ENCODE assay signal across 8 mouse cellular contexts in the genomic region with DNA sequence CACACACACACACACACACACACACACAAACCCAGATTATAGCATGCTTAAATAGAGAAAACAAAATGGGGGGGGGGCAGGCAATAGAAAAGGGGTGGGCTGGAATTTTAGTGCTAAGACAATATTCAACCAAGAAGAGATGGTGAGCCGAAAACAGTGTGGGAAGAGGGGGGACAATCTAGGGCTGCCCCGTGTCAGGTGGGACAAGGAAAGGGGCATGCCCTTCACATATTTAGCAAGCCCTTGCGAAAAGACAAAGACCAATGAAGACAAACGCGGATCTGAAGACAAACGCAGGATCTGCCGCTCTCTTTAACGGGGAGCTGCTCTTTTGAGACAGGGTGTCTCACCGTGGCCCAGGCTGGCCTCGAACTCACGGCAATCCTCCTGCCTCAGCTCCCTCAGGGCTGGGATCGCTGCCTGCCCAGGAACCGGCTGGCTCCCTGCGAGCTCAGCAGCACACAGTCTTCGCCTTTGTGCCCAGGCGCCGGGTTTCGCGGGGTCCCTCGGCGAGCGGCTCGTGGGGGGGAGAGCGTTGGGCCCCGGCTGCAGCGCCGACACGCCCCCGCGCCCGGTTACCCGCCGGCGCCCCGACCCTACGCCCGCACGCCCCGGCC. TPM values are rescaled to one million over a fixed set of nuclear protein-coding genes. Genes with fewer than 3 reads are reported as not detected.
A peak's percentile ranks its signal among the peaks of the same experiment; 100 is the strongest.
DNase-seq lines count a peak whose midpoint lies in the region; ATAC-seq and TF ChIP-seq lines count a peak whose summit lies in the region.

No protein-coding gene starts in this region.

- peaks cover 27% of the 10 kb centered on the region for H3K9me3 ChIP-seq in kidney, embryonic 16.5 days (ENCODE audit: low read length)
- H3K9me3 ChIP-seq in embryonic facial prominence, embryonic 10.5 days = peaks cover 26% of the 10 kb centered on the region
- H3K9me3 ChIP-seq in intestine, embryonic 16.5 days (ENCODE audit: control insufficient read depth, low read length) = no peaks in the 10 kb centered on the region
- H3K9me3 ChIP-seq in midbrain, postnatal 0 days (ENCODE audit: low read length) = peaks cover 9% of the 10 kb centered on the region; the same call in 1 of the 2 replicates

- H3K9ac ChIP-seq in kidney, embryonic 16.5 days (replicated peaks; ENCODE audit: low read length) = peak overlapping the region; percentile 65
- H3K9ac ChIP-seq in intestine, embryonic 16.5 days (ENCODE audit: low read depth, low read length) = peak overlapping the region; percentile 65
- peak overlapping the region; percentile 84 for H3K9ac ChIP-seq in midbrain, postnatal 0 days (replicated peaks; ENCODE audit: low read length, poor library complexity, severe bottlenecking)

- TF ChIP-seq CTCF in midbrain, postnatal 0 days (IDR thresholded peaks at IDR 0.05) = no peak

- H3K27me3 ChIP-seq in kidney, embryonic 16.5 days (ENCODE audit: insufficient read depth, low read length) = no peaks in the 10 kb centered on the region
- no peaks in the 10 kb centered on the region for H3K27me3 ChIP-seq in embryonic facial prominence, embryonic 10.5 days (replicated peaks; ENCODE audit: low read depth, poor library complexity, severe bottlenecking)
- no peaks in the 10 kb centered on the region for H3K27me3 ChIP-seq in intestine, embryonic 16.5 days (replicated peaks; ENCODE audit: control insufficient read depth, insufficient read depth, low read length)
- no peaks in the 10 kb centered on the region for H3K27me3 ChIP-seq in midbrain, postnatal 0 days (ENCODE audit: insufficient read depth, low read length)

- peak overlapping the region; percentile 75 for H3K4me2 ChIP-seq in kidney, embryonic 16.5 days (replicated peaks; ENCODE audit: low read depth, low read length)
- peak overlapping the region; percentile 81 for H3K4me2 ChIP-seq in intestine, embryonic 16.5 days (ENCODE audit: low read depth, low read length)
- peak overlapping the region; percentile 58 for H3K4me2 ChIP-seq in midbrain, postnatal 0 days (ENCODE audit: low read depth, low read length, poor library complexity, severe bottlenecking)

- H3K27ac ChIP-seq in kidney, embryonic 16.5 days (ENCODE audit: low read length) = no peak overlapping the region
- H3K27ac ChIP-seq in embryonic facial prominence, embryonic 10.5 days (replicated peaks) = peak overlapping the region; percentile 87
- no peak overlapping the region for H3K27ac ChIP-seq in intestine, embryonic 16.5 days (ENCODE audit: low read length)
- H3K27ac ChIP-seq in midbrain, postnatal 0 days (ENCODE audit: low read depth, low read length) = peak overlapping the region; percentile 65; the same call in 1 of the 2 replicates

- DNase-seq in kidney, adult 11 months = no peak
- DNase-seq in ZHBTc4 (ENCODE audit: low read depth, low spot score) = peak; percentile 78
- DNase-seq in embryonic facial prominence, embryonic 10.5 days (ENCODE audit: low spot score) = no peak
- DNase-seq in midbrain, postnatal 0 days (ENCODE audit: low spot score) = peak; percentile 34
- DNase-seq in lung, postnatal 25 days (ENCODE audit: low spot score) = no peak

- peak; percentile 62 for ATAC-seq in kidney, embryonic 16.5 days (ENCODE audit: low FRiP score, low TSS enrichment)
- peak; percentile 33; the same call in 1 of the 2 replicates for ATAC-seq in intestine, embryonic 16.5 days
- peak; percentile 25; the same call in 1 of the 2 replicates for ATAC-seq in midbrain, postnatal 0 days (ENCODE audit: low FRiP score)
- no peak for ATAC-seq in activated CD4-positive, CD25-positive, alpha-beta regulatory T cell, adult 4 months

- H3K4me3 ChIP-seq in kidney, embryonic 16.5 days (ENCODE audit: low read length) = peak overlapping the region; percentile 62
- H3K4me3 ChIP-seq in embryonic facial prominence, embryonic 10.5 days = peak overlapping the region; percentile 76
- peak overlapping the region; percentile 63 for H3K4me3 ChIP-seq in intestine, embryonic 16.5 days (ENCODE audit: low read length)
- peak overlapping the region; percentile 78 for H3K4me3 ChIP-seq in midbrain, postnatal 0 days (ENCODE audit: low read depth, low read length)

- no peaks in the 10 kb centered on the region for H3K36me3 ChIP-seq in kidney, embryonic 16.5 days (ENCODE audit: insufficient read depth, low read length)
- H3K36me3 ChIP-seq in embryonic facial prominence, embryonic 10.5 days (replicated peaks) = no peaks in the 10 kb centered on the region
- H3K36me3 ChIP-seq in intestine, embryonic 16.5 days (ENCODE audit: control insufficient read depth, insufficient read depth, low read length) = no peaks in the 10 kb centered on the region
- no peaks in the 10 kb centered on the region for H3K36me3 ChIP-seq in midbrain, postnatal 0 days (ENCODE audit: insufficient read depth, low read length)

- WGBS in kidney, embryonic 16.5 days = 2% methylated on average over 38 of the region's 39 CpGs
- 4% methylated on average over 39 of the region's 39 CpGs for WGBS in embryonic facial prominence, embryonic 10.5 days
- WGBS in intestine, embryonic 16.5 days = 3% methylated on average over 20 of the region's 39 CpGs
- WGBS in midbrain, postnatal 0 days = 3% methylated on average over 29 of the region's 39 CpGs

- H3K4me1 ChIP-seq in kidney, embryonic 16.5 days (ENCODE audit: insufficient read depth, low read length) = 0 out of 2 replicates have a peak, but pooled peaks cover 4% of the 10 kb centered on the region
- H3K4me1 ChIP-seq in embryonic facial prominence, embryonic 10.5 days = peaks cover 15% of the 10 kb centered on the region
- H3K4me1 ChIP-seq in intestine, embryonic 16.5 days (ENCODE audit: control insufficient read depth, insufficient read depth, low read length) = 0 out of 2 replicates have a peak, but pooled peaks cover 4% of the 10 kb centered on the region
- H3K4me1 ChIP-seq in midbrain, postnatal 0 days (ENCODE audit: insufficient read depth, low read length) = no peaks in the 10 kb centered on the region

RNA-seq across cellular contexts. Expression of gene Elovl2, which starts 0.4 kb away (rescaled TPM):
- polyA plus RNA-seq in kidney, embryonic 16.5 days (2015; fragmentation: Nextera tagmentation; extraction: Ambion mirVana) = 23.3 and 23.7 TPM in 2 replicates
- 27.5 and 34.1 TPM in 2 replicates for polyA plus RNA-seq in embryonic facial prominence, embryonic 10.5 days (2016; fragmentation: Nextera tagmentation; extraction: Ambion mirVana)
- polyA plus RNA-seq in intestine, embryonic 16.5 days (2015; fragmentation: Nextera tagmentation; extraction: Ambion mirVana) = 5.7 and 6.3 TPM in 2 replicates
- 34.1 and 35.6 TPM in 2 replicates for total RNA-seq in midbrain, postnatal 0 days (2014; rRNA removed)
- polyA plus RNA-seq in midbrain, postnatal 0 days (2015; fragmentation: Nextera tagmentation; extraction: Ambion mirVana) = 30.9 and 31.5 TPM in 2 replicates
- polyA plus RNA-seq in activated CD4-positive, CD25-positive, alpha-beta regulatory T cell, adult 4 months (2017; shearing (Covaris generic)) = not detected

RNA-seq across cellular contexts. Expression of gene Smim13, which starts 29.8 kb away (rescaled TPM):
- polyA plus RNA-seq in kidney, embryonic 16.5 days (2015; fragmentation: Nextera tagmentation; extraction: Ambion mirVana) = 10.0 and 10.8 TPM in 2 replicates
- 11.3 and 12.1 TPM in 2 replicates for polyA plus RNA-seq in embryonic facial prominence, embryonic 10.5 days (2016; fragmentation: Nextera tagmentation; extraction: Ambion mirVana)
- polyA plus RNA-seq in intestine, embryonic 16.5 days (2015; fragmentation: Nextera tagmentation; extraction: Ambion mirVana) = 8.5 and 8.7 TPM in 2 replicates
- total RNA-seq in midbrain, postnatal 0 days (2014; rRNA removed) = 46.5 and 59.2 TPM in 2 replicates
- 24.8 and 27.8 TPM in 2 replicates for polyA plus RNA-seq in midbrain, postnatal 0 days (2015; fragmentation: Nextera tagmentation; extraction: Ambion mirVana)
- polyA plus RNA-seq in activated CD4-positive, CD25-positive, alpha-beta regulatory T cell, adult 4 months (2017; shearing (Covaris generic)) = 1 to 10 TPM; 3.7 to 3.8 TPM

RNA-seq across cellular contexts. Expression of gene Gm17364, which starts 54.0 kb away (rescaled TPM):
- not detected in 2 replicates for polyA plus RNA-seq in kidney, embryonic 16.5 days (2015; fragmentation: Nextera tagmentation; extraction: Ambion mirVana)
- not detected in 2 replicates for polyA plus RNA-seq in embryonic facial prominence, embryonic 10.5 days (2016; fragmentation: Nextera tagmentation; extraction: Ambion mirVana)
- polyA plus RNA-seq in intestine, embryonic 16.5 days (2015; fragmentation: Nextera tagmentation; extraction: Ambion mirVana) = not detected in 2 replicates
- total RNA-seq in midbrain, postnatal 0 days (2014; rRNA removed) = not detected in 2 replicates
- polyA plus RNA-seq in midbrain, postnatal 0 days (2015; fragmentation: Nextera tagmentation; extraction: Ambion mirVana) = not detected in 2 replicates
- polyA plus RNA-seq in activated CD4-positive, CD25-positive, alpha-beta regulatory T cell, adult 4 months (2017; shearing (Covaris generic)) = not detected

Comparison
In these comparisons a context has a peak if more than half of its experiments do, and no peak if none do; other contexts are left out.
1. H3K27ac ChIP-seq: peak in embryonic facial prominence, embryonic 10.5 days (single experiment) and midbrain, postnatal 0 days (single experiment); none in kidney, embryonic 16.5 days (single experiment) and intestine, embryonic 16.5 days (single experiment).
2. DNase-seq: peak in ZHBTc4 (single experiment) and midbrain, postnatal 0 days (single experiment); none in kidney, adult 11 months (single experiment), embryonic facial prominence, embryonic 10.5 days (single experiment) and lung, postnatal 25 days (single experiment).
3. Peak in every context shown above with its lines, with median percentiles within 50 percentile points of each other: H3K4me2 ChIP-seq, H3K4me3 ChIP-seq and H3K9ac ChIP-seq.